Mouse (Mus musculus): Measurements from ENCODE around the gene Rbm47.

DNA sequence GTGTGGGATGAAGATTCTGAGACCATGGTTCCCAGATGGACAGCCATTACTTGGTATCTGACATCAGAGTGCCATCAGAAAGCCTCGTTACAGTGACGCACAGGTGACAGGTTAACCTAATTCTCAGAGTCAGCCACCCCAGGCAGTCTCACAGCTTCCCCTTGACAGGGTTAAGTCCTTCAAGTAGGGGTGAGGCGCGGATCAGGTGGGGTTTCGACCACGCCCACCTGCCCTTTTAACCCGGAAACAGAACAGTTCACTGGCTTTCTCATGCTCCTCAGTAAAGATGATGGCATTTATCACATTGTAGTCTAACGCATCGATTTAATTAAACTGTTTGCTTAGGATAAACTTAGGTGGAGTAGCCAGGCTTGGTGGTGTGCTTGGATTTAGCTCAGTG is 47.7 kb upstream of the Rbm47 start:
- no peak for TF ChIP-seq CTCF (conservative IDR thresholded peaks at IDR 0.05; ENCODE audit: insufficient read depth, insufficient read length, low read depth, low read length)
- TF ChIP-seq POLR2A (IDR thresholded peaks at IDR 0.05; ENCODE audit: low read depth, low read length) = no peak

Data from kidney, adult 2 months (tissue).